Mouse (Mus musculus): ENCODE results near the gene Camk2b.
"Not testable (repeated sequence)": the region's sequence is repeated elsewhere in the genome, so short reads cannot be mapped to it uniquely, and the experiment has no call there.

Gene Camk2b

DNA sequence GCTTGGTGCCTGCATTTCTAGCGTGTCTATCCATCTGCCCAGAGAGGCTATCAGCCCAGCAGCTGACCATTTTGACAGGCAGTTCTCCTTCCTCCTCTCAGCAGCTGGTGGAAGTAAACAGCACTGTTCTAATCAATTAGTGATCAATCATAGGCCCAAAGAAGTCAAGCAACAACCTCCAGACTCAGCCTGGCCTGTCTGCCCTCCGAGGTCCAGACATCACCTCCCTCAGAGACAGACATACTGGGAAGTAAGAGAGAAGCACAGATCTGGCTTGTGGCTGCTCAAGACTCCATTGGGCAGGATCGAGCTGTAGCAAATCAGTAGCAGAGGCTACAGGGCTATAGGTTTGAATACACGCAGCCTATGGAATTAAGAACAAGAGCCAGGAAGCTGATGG lies 118.4 kb downstream of the Camk2b start:
- no peak for DNase-seq (ENCODE audit: low spot score in 2 of 2)

DNA sequence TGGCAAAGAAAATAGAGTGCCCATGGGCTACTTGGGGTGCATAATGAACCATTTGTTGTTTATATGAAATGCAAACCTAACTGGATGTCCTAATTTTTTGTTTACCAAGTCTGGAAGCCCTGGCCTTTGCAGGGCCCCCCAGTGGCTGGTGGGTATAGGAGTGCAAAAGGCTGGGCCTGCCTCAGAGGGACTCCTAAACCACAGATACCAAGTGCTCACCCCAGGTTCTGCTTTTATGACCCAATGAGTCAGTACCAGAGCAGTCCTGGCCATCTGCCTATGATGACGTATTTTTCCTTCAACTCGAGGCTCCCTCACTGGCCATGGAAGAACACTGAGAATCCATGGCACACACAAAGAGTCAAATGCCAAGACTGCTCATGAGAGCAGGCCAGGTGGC lies 121.1 kb downstream of the Camk2b start:
- DNase-seq (ENCODE audit: low spot score in 2 of 2), result no peak

DNA sequence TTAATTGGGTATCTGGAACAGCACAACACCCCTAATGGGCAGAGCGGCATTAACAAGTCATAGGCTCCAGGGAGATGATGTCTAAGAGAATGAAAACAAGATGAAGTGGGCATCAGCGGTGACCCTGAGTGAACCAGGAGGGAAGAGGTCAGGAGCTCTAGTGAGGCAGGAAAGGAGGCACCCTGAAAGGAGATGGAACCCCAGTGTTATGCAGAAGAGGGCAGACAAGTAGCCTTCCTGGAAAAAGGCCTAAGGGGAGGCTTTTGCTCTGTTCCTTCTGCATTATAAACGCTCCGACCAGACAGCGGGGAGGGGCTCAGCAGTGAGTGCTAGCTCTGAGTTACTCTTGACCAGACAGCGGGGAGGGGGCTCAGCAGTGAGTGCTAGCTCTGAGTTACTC lies 123.2 kb downstream of the Camk2b start:
- DNase-seq (ENCODE audit: low spot score in 2 of 2), result no peak

DNA sequence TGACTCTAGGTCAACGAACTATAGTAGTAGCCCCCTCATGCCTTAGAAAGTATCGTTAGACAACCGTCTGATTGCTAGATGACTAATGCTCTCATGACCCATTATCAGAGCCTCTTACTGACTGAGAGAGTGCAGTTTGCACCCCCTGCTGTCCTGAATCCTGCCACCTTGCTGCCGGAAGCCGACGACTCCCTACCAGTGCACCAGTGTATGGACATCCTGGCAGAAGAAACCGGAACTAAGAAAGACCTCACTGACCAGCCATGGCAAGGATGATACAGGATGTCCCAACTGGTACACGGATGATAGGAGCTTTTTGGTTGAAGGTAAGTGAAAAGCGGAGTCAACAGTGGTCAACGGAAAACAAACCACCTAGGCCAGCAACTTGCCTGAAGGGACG lies 131.6 kb downstream of the Camk2b start:
- DNase-seq (ENCODE audit: low spot score in 2 of 2), result not testable (repeated sequence)

DNA sequence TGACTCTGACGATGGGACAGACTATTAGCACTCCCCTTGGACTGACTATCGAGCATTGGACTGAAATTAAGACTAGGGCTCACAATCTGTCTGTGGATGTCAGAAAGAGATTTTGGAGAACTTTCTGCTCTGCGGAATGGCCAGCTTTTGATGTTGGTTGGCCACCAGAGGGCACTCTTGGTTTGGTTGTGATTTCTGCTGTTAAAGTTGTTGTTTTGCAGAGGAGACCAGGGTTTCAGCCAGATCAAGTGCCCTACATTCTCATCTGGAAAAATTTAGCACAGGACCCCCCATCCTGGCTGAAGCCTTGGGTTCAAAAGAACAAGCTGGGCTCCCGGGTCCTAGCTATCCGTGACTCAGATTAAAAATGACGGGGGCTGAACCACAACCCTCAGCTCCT lies 134.2 kb downstream of the Camk2b start:
- DNase-seq (ENCODE audit: low spot score in 2 of 2), result not testable (repeated sequence)

DNA sequence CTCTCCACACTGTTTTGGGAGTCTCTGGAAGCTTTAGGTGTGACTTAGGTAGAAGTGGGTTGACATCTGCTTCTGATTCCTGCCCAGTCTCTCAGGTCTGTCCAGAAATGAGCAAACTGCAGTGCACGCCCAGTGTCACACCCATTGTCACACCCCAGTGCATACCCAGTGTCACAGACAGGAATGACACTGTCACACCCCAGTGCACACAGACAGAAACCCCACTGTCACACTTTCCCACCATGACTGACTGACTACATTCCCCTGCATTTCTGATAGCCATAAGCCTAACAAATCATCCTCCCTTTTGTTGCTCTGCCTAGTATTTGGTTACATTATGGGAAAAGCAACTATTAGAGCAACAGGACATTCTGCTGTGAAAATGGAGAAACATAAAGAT lies 135.6 kb downstream of the Camk2b start:
- DNase-seq (ENCODE audit: low spot score in 2 of 2), result no peak

DNA sequence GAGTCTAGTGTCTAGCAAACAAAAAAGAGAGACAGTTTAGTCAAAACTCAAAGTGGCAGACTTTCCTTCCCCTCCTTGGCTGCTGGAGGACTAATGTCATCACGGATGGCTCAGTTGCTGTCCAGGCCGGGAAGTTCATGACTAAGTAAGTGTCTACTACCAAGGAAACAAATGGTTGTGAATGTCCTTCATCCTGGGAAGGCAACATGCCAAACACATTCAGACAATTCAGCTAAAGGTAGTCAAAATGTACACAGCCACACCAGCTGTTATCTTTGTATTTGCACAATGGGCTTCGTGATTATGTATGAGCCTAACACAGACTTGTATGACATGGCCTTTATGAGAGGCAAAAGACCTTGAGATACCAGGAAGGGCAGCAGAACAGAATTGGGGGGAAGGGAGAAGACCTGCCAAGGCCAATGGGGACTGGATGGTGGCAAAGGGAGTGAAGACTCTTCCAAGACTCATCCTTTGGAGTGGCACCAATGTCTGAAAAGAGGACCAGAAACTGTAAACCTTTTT lies 139.4 kb downstream of the Camk2b start:
- DNase-seq (ENCODE audit: low spot score in 2 of 2), result no peak

DNA sequence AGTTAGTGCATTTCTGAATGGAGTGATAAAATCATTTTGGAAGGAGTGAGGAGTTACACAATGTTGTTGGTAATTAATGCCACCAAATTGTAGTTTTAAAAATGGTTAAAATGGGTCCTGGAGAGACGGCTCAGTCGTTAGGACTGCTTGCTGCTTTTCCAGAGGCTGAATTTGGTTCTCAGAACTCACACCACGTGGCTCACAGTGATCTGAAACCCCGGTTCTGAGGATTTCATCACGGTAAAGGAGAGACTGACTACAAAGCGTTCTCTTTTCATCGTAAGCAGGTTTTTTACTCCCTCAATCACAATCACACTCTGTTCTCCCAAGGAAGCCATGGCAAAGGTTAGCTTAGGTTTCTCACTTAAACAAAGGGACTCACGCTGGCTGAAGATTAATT lies 141.5 kb downstream of the Camk2b start:
- no peak for DNase-seq (ENCODE audit: low spot score in 2 of 2)

DNA sequence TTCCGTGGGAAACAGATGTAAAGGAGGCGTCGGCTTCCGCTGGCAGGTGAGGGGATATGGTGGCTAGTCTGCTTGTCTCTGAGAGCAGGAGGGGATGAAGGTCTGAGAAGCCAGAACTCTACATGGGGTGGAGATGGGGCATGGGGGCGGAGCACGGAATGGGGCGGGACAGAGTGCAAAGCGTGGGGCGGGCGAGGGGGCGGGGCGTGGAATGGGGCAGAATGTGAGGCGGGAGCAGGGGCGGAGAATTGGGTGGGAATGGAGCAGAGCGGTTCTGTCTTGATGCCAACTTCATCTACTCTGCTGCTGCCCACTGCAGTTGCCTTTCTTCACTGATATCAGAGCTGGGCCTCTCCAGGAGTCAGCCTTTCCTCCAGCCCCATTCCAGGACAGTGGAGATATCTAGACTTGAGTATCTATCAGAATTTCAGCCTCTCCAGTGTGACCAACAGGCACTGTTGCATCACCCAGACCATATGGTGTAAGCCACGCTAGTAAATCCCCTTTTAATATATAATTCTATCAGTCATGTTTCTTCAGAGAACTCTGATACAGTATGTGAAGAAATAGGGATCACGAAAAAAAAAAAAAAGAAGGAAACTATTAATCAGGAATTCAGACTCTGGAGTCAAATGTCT lies 145.7 kb downstream of the Camk2b start:
- no peak for DNase-seq (ENCODE audit: low spot score in 2 of 2)

All from spleen, postnatal 14 days (tissue).